Mouse (Mus musculus): ENCODE data around the gene Peli2.

The Peli2 gene

DNA sequence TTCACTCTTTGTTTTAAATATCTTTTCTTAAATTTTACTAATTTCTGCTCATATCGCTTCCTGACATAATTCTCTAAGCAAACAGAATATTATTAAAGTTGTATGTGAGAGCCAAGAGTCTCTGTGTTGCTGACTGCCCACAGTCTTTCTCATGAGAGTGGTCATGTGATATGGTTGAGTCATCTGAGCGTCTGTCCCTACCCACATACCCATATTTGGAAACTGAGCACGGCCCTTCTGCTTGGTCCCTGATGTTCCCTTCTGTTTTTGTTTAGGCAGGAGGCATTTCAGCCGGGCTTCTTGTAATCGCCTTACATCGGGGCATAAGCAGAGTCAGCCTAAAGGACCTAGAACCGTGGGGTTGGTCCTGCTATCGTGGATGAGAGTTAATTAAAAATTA, 68.7 kb downstream of the Peli2 start:
- peak; percentile 32 to 50 for DNase-seq (ENCODE audit: low spot score in 2 of 2)

DNA sequence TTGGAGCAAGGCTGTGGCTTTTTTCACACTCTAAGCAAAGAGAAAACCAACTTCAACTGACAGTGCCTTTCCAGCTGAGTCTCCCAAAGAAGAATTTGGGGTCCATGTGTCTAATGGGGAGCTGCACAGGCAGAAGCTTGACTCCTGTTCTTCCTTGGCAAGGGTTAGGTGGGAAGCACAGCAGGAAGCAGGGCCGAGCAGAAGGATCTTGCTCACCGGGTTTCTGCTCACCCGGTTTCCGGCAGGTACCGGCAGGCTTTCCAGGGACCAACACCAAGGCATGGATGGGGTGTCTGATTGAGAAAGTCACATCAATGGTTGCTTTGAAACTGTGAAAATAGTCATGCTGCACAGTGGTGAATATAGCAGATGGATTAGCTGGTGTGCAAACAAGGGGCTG, 70.3 kb downstream of the Peli2 start:
- no peak for DNase-seq (ENCODE audit: low spot score in 2 of 2)

DNA sequence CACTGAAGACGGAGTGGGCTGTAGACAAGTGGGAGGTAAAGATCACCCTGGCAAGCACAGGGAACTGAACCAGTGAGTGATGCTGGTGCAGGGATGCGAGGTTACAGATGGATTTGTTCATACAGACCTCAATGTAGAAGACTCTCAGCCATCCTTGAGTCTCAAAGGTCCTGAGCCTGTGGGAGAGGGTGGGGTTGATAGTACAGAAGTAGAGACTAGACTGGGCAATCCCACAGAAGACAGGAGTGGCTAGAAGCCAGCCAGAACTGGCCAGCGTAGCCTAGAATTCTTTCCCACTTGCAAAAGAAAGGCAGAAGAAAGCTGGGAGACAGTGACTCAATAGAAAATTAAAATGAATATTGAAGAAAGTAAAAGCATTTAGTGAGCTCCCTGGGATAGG, 71.3 kb downstream of the Peli2 start:
- DNase-seq (ENCODE audit: low spot score in 2 of 2): no peak

DNA sequence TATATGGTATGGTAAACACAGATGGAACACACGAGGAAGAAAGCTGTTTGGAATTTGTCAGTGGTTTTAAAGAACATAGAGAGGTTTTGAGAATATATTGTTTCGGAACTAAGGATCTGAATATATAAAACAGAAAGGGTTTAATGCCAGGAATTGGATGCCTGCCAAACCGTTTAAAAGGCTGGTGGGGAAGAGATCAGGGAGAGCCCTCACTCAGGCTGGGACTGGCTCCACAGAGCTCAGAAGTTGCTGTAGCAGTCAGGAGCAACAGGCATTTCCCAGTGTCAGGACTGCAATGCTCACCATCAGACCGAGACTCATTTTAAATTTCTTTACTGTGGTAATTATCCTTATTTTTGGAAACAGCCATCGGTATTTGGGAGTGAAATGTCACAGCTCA, 76.2 kb downstream of the Peli2 start:
- no peak for DNase-seq (ENCODE audit: low spot score in 2 of 2)

- no peak for DNase-seq (ENCODE audit: low spot score in 2 of 2)
These were observed 76.7 kb downstream of the Peli2 start for GRCm38 (mm10) chr14:48197287-48197686.

DNA sequence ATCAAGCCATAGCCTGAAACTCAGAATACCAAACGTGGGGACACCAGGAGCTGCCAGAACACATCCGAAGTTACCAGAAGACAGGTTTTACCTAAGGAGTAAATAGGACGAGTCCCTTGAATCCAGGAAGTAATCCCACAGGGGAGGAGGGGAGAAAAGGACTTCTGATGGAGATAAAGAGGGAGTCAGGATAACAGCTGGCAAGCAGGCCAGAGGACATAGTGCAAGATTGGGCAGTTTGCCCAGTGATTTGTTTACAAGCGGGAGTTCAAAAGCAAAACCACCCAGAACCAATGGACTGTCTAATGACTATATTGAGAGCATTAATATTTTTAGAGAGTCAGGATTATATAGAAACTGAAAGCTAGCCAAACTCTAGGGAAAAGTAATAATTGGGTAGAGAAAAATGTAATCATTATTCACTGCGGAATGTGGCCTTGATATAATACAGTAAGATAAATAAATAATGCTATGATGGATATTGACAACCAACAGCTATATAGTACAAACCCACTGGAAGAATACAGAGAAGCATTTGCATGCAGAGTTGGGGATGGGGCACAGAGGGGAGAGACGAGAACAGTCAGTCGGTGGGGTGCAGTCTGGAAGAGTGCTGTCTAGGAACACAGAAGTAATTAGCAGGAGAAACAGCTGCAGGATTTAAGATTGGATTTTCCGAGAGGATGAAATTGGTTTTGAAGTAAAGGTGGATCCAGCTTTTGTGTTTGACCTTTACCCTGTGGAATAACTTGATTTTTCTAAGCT, 77.7 kb downstream of the Peli2 start:
- no peak for DNase-seq (ENCODE audit: low spot score in 2 of 2)

DNA sequence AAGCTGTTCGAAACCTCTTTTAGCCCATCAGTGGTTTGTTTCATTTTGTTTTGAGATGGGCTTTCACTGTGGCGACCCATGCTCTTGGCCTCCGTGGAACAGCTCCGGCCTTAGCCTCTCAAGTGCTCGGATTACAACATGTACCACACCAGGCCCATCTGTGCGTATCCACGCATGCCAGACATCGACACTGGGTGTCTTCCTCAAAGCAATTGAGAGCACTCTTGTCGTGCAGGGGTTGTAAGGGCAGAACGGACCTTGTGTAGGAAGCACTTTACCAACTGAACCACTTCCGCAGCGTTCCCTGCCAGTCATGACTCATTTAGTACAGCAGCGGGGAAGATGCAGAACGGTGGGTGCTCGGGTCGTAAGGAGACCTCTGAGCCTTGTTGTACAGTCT, 78.3 kb downstream of the Peli2 start:
- peak in 1 of 2 experiments; percentile 26 for DNase-seq (ENCODE audit: low spot score in 2 of 2)

- no peak for DNase-seq (ENCODE audit: low spot score in 2 of 2)
These were observed 78.9 kb downstream of the Peli2 start for GRCm38 (mm10) chr14:48199506-48199905.

- no peak for DNase-seq (ENCODE audit: low spot score in 2 of 2)
These were observed 79.7 kb downstream of the Peli2 start for GRCm38 (mm10) chr14:48200291-48200690.

DNA sequence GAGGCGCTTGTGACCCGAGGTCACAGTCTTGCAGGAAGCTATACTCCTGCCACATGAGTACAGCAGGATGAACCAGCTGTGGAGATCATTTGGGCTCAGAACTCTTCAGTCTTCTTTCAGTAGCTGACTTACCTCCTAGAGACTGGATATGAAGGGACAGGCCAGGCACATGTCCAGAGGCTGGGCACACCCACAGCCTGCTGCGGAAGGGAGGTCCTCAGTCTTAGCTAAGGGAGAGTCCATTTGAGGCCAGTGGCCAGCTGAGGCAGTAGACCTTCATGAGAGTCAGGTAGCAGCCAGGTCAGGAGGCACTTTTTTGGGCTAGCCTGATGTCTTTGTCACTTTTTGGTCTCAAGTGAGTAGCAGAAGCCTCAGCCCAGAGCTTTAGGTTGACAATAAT, 80.2 kb downstream of the Peli2 start:
- DNase-seq (ENCODE audit: low spot score in 2 of 2): no peak

- DNase-seq (ENCODE audit: low spot score in 2 of 2): peak in 1 of 2 experiments; percentile 23
These were observed 80.8 kb downstream of the Peli2 start for GRCm38 (mm10) chr14:48201403-48201802.

- peak in 1 of 2 experiments; percentile 20 for DNase-seq (ENCODE audit: low spot score in 2 of 2)
These were observed 81.7 kb downstream of the Peli2 start for GRCm38 (mm10) chr14:48202096-48203036.

DNA sequence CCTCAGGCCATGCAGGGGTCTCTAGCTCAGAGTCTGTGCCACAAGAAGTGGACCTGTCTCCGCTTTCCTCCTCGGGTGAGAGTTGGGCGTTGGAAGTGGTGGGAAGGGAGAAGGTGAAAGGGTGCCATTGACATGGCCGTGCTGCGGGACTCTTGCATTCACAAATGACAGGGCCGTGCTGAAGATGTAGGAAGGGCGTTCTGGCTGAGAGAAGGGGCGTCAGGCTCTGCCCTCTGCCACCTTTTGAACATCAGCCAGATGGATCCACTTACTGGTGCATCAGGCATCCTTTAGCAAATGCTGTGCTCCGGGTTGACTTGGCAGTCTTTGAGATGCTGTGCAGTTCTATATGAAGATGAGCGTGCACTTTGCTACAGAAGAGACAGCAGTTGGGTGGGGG, 84.4 kb downstream of the Peli2 start:
- DNase-seq (ENCODE audit: low spot score in 2 of 2): peak in 1 of 2 experiments; percentile 18

- peak in 1 of 2 experiments; percentile 12 for DNase-seq (ENCODE audit: low spot score in 2 of 2)
These were observed 85.0 kb downstream of the Peli2 start for GRCm38 (mm10) chr14:48205635-48206034.

- peak; percentile 71 to 75 for DNase-seq (ENCODE audit: low spot score in 2 of 2)
These were observed 86.5 kb downstream of the Peli2 start for GRCm38 (mm10) chr14:48207119-48207518.

DNA sequence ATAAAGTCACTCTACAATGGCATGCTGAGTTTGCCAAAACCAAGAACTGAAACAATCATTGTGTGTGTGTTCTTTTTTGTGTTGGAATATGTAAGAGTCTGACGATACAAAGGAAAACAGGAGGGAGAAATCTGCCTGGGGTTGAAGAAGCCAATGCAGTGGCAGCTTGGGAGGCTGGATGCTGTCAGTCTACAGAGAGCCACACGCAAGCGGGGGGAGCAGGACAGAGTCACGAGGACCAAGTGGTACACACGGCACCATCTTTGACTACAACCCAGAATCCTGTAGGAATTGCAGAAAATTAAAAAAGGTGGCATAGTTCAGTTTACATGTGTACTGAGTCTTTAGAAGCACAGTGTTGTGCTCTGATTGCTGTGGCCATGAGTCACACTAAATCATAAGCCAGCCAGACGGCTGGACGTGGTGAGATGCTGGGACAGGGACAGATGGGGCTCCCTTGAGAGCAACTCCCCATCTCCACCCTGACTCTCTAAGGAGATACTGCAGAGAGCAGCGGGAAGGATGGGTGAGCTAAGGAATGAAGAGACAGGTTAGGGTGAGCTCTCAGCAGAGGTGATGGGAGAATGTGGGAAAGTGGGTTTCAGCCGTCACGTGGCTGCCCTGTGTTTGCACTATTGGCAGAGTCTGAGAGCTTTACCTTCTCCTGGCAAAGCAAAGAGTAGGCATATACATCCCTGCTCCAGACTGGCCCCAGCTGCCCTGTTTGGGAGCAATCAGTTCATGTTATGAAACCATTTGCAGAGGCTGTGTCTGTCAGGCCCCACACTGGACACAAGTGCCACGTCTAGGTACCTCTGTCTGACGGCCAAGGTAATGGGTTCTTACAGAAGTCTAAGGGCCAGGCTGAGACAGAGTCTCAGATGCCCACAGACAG, 87.4 kb downstream of the Peli2 start:
- peak in 1 of 2 experiments; percentile 19 for DNase-seq (ENCODE audit: low spot score in 2 of 2)

- peak in 1 of 2 experiments; percentile 5 for DNase-seq (ENCODE audit: low spot score in 2 of 2)
These were observed 88.8 kb downstream of the Peli2 start for GRCm38 (mm10) chr14:48209436-48209835.

DNA sequence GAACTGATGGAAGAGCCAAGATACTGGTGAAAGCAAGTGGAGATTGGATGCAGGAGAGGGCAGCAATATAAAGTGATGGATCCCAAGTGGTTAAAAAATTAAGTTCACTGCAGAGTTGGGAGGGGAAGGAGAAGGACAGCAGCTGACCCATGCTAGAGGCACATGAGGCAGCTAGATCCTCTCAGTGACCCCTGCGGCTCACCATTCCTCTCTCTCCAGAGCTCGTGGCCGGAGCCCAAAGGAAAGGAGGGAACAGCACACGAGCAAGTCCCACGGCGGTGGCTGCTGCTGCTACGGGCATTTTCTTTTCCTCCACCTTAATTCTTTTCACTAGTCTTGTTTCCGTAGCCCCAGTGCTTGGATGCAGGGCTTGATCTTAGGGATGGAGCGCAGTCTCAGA, 89.5 kb downstream of the Peli2 start:
- no peak for DNase-seq (ENCODE audit: low spot score in 2 of 2)

GRCm38 (mm10) chr14:48211526-48211925, 90.9 kb downstream of the Peli2 start:
- DNase-seq (ENCODE audit: low spot score in 2 of 2): peak in 1 of 2 experiments; percentile 9

DNA sequence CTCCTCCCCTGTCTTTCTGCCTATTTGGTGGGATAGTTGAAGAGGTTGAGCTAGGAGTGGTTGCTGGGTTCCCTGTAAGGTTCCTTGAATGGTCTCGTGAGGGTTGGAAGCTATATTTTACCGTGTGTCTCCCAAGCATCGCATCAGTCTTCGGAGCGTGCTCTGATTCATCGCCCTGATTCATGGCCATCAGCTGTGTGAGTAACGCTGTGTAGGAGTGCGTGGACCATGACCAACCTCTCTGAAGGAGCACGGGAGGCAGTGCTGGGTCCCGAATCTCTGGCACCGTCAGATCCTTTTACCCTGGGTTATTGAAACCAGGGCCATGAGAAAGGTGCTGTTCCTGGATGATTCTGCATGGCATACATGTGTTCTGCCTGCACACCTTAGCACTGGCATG, 92.2 kb downstream of the Peli2 start:
- peak in 1 of 2 experiments; percentile 15 for DNase-seq (ENCODE audit: low spot score in 2 of 2)

GRCm38 (mm10) chr14:48213593-48213992, 93.0 kb downstream of the Peli2 start:
- peak in 1 of 2 experiments; percentile 18 for DNase-seq (ENCODE audit: low spot score in 2 of 2)

- no peak for DNase-seq (ENCODE audit: low spot score in 2 of 2)
These were observed 101.4 kb downstream of the Peli2 start for GRCm38 (mm10) chr14:48222051-48222450.

Measured in right cerebral cortex, postnatal 10 days (tissue).